Mouse (Mus musculus): ENCODE data around the gene Ipo7.

DNA sequence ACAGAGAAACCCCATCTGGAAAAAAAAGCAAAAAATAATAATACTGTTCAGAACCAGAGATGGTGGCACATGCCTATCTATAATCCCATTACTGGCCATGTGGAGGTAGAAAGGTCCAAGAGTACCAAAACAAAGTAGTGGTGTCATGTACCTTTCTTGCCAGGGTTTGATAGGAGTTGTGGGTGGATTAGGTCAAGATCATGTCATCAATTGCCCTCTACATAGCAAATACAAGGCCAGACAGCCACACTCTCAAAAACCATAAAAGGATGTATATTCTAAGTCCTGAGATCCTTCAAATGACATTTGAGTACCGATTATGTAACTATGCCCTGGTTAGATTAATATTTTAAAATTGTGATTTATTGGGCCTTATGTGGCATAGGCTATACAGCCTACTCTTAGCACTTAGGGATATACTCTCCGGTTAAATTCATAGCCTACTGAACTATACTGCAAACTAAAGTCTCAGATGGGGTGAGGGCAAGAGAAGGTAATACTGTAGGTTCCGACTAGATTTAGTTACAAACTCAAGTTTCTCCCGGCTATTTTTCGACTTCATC lies 42.1 kb downstream of the Ipo7 start:
- TF ChIP-seq POLR2A (IDR thresholded peaks at IDR 0.05; ENCODE audit: low read depth, low read length) (no peak), CTCF (IDR thresholded peaks at IDR 0.05; ENCODE audit: extremely low read depth, insufficient read depth, insufficient read length, insufficient replicate concordance) (no peak)
